Mouse (Mus musculus): ENCODE data around the gene Gm20517. TPM values are rescaled to one million over a fixed set of nuclear protein-coding genes. Genes with fewer than 3 reads are reported as not detected.

The Gm20517 gene
- polyA plus RNA-seq, 3 experiments from 2014 or later: 0.68 to 0.79 TPM; not detected in 1

DNA sequence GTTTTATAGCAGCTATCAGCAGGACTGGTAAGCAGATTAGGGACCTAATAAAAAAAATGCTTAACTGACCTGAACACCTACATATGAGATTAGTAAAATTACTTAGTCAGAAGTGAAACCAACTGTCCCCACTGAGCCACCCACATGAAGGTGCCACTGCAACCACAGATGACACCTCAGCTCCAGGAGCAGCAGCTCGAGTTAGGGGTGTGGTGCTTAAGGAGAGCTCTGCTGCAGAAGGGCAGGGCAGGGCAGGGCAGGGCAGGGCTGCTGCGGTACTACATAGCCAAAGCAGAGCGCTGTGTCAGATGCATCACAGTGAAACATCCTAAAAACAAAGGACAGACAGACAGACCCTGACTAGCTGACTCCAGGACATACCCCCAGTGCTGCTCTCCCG is 71.4 kb downstream of the Gm20517 start:
- no peak for ATAC-seq

DNA sequence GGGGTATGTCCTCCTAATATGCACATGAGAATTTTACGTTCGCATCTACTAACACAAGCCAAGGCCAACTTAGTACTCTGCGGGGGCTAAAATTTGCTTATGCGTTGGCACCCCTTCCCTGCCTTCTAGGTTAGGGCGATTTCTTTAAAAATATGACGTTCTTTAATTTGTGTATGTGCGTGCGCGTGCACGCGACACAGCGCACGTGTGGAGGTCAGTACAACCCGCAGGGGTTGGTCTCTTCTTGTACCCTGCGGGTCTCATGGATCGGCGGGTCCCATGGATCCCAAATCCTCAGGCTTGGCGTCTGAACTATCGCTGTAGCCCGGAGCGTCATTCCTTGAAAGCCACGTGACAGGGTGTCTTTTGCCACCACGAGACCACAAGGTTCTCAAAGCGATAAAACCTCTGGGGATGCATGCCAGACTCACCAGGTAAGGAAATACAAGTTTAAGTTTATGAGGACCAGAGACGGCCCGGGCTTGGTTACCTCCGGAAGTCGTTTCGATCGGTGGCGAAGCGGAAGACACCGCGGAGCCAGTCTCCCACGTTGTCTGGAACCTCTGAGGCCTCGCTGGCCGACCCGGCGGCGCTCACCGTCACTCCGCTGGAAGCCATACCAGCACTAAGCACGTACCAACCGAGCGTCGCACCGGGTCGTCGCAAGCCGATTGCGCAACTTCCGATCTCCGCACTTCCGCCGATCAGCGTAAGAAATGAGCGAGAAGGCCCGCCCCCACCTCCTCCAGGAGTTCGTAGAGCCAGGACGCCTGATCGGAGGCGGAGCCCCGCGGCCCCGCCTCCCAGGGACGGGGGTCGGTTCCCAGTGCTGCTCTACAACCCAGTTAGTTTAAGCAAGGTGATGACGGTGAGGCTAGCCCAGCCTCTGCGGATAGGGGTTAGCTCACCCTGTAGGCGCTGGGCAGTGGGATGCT is 76.3 kb downstream of the Gm20517 start:
- ATAC-seq: peak; percentile 94

DNA sequence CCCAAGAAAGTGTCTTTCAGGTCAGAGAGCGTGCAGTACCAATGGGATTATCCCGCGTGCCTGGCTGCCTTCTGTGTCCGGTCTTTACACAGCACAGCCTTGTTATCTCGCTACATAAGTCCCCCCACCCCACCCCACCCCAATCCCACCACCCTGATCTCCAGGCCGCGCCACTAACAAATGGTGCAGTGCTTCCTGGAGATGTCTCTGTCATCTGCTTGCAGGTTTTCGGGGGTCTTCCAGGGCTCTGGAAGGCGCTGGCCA is 76.9 kb downstream of the Gm20517 start, which contains the start of gene Tomm6:
Gene Tomm6 (minus strand): TSS at position 43 of the 264 bp plus-strand sequence.
- ATAC-seq: no peak

GRCm38 (mm10) chr17:47688608-47689575 is 77.5 kb downstream of the Gm20517 start, which contains the start of gene Frs3:
Gene Frs3, plus strand, starts transcription at chr17:47689030.
- ATAC-seq: peak; percentile 16

DNA sequence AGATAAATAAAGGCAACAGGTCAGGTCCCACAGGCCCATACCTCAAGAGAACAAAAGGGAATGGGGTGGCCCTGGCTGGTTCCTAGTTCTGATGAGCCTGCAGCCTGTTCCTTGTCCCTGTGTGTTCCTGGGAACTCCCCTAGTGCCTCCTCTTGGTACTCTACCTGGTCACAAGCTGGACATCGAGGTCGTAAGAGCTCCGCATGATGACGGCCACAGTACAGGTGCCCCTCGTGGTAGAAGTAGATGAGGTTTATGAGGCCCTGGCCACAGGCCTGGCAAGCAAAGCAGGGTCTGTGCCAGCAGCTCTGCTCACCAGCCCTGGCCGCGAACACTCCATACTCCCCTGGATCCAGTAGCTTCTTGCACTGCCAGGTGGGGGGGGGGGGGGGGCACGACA is 78.5 kb downstream of the Gm20517 start:
- ATAC-seq: no peak

GRCm38 (mm10) chr17:47691650-47692049 is 80.3 kb downstream of the Gm20517 start:
- ATAC-seq: no peak

- no peak for ATAC-seq
Measured at GRCm38 (mm10) chr17:47693671-47694441, 82.5 kb downstream of the Gm20517 start.

DNA sequence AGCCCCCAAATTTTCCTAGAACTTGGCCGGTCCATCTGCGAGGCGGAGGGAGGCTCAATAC is 82.9 kb downstream of the Gm20517 start, which contains the start of gene Gm21981:
Gene Gm21981 (minus strand): TSS at position 14 of the 61 bp plus-strand sequence.
- ATAC-seq: no peak

DNA sequence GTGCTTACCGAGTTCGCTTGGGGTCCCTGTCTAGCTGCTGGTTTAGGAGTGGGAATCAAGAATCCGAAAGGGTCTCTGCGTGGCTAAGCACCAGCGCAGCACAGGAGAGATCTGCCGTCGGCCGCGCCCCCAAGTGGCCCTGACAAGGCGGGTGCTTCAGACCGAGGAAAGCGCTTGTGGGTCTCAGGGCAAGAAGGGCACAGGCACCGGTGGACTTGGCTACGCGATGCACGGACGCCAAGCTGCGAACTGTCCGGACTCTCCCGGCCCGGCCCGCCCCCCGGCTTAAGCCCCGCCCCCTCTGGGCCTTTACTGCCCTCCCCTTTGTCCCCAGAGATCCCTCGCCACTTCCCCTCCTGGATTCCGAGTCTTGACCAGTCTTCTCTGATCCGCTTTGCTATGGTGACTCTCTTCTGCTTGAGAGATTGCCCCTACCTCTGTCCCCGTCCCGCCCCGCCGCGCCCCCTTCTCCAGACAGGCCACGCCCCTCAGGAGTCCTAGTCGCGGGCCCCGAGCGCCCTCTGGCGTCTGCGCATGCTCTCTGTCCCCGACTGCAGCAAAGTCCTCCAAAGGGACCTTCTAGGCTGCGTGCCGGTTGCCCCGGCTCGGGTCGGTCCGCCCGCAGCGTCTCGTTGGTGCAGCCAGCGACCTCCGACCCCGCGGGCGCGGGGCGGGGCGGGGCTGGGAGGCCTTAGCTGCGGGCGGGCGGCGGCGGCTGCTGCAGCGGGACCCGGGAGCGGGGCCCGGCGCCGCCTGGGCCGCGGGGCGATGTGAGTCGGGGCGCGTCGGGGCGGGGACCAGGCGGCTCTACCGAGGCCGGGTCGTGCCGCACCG is 83.3 kb downstream of the Gm20517 start, which contains the start of gene Prickle4:
Gene Prickle4 (minus strand): TSS at position 234 of the 834 bp plus-strand sequence.
- peak; percentile 98 for ATAC-seq

DNA sequence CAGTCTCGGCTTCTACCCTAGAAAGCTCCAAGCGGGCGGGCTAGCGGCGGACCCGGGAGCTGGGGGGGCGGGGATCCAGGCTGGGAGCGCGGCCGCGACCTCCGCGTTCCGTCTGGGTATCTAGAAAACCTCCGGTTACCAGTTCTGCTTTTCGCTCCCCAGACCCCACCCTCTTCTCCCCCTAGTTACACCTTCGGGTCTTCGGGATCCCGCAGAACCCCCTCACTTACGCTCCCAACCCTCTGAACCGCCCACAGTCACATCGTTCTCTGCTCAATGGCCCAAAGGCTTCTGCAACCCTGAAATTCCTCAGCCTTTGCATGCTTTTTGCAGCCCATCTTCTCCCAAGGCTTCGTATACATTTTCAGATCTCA is 83.9 kb downstream of the Gm20517 start:
- no peak for ATAC-seq

DNA sequence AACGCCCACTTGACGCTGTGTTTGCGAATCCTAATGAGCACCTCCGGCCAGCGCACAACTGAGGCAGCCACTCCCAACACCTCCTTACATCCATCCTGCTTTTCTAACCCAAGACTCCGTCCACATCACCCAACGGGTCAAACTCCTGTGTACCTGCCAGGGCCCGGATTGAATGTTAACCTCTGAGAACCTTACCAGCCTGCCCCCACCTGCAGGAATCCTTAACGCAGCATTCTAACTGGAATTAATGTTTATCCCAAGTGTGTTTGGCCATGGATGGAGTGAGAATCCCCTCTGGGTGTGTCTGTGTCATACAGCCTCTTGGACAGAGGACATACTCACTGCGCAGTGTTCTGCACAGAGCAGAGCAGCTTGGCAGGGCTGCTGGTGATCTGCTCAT is 86.8 kb downstream of the Gm20517 start:
- no peak for ATAC-seq

- no peak for ATAC-seq
Measured at GRCm38 (mm10) chr17:47699055-47699454, 87.7 kb downstream of the Gm20517 start.

DNA sequence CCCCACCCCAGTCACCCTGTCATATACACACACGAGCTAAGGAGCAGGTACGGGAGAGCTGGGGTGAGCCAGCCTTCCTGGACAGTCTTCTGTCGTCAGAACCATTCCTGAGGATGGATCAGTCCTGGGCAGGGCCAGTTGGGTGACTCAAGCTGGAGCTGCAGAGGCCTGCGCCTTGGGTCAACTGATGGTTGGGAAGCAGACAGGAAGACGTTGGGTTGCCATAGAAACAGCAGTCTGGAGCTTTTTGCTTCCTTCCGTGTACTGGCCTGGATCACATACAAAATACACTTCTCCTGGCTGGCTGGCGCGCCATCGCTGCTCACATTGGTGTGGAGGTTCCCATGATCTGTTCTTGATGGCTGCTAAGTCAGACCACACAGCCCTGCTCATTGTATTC is 90.4 kb downstream of the Gm20517 start:
- ATAC-seq: no peak

GRCm38 (mm10) chr17:47702548-47703345 is 91.4 kb downstream of the Gm20517 start:
- no peak for ATAC-seq

GRCm38 (mm10) chr17:47703556-47703955 is 92.2 kb downstream of the Gm20517 start:
- ATAC-seq: no peak

GRCm38 (mm10) chr17:47704692-47705091 is 93.3 kb downstream of the Gm20517 start:
- no peak for ATAC-seq

DNA sequence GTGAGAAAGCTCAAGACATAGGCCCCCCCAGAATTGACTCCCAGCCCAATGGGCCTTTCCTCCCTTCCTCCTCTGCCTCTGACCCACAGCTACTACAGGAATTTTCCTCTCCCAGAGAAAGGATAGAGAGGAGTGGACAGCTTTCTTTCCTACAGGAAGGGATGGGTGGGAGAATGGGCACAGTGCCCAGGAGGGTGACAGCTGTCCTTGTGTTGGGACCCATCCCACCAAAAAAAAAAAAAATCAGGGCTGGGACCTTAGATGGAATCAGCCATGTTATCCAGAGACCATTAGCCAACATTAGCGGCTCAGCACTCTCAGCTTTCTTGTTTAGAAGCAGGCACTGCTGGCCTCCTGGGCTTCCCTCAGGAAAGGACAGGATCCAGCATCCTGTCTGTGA is 94.8 kb downstream of the Gm20517 start:
- no peak for ATAC-seq

GRCm38 (mm10) chr17:47707961-47708360 is 96.6 kb downstream of the Gm20517 start:
- no peak for ATAC-seq

DNA sequence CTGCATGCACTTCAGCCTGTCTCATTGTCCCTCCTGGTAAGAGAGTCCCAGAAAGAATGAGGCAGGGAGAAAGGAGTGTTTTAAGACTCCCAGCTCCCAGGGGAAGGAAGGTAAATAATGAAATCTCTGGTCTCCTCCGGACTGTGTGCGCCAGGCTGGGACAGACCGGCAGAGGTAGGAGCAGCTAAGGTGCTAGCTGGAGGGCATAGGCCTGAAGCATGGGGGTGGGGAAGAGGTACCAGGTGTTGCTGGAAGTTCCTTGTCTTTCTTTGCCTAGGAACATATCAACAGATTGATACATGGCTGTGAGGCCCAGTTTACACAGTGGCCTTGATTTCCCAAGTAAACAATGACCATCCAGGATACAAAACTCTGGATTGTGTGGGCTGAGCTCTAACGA is 97.6 kb downstream of the Gm20517 start:
- no peak for ATAC-seq

DNA sequence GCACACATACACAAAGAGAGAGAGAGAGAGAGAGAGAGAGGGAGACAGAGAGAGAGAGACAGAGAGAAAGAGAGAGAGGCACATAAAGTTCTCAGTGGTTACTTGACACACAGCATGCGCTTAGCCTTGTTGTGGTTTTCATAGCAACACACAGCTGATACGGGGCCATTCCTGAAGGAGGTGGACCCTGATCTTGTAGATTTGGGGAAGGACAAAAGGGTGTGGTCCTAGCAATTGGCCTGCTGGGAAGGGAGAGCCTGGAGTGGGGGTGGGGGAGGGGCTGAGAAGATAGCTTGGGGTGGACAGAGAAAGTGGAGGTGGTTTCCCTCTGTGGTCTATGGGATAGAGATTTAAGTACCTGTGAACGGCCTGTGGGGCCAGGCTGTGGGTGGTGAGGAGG is 98.6 kb downstream of the Gm20517 start:
- ATAC-seq: no peak

DNA sequence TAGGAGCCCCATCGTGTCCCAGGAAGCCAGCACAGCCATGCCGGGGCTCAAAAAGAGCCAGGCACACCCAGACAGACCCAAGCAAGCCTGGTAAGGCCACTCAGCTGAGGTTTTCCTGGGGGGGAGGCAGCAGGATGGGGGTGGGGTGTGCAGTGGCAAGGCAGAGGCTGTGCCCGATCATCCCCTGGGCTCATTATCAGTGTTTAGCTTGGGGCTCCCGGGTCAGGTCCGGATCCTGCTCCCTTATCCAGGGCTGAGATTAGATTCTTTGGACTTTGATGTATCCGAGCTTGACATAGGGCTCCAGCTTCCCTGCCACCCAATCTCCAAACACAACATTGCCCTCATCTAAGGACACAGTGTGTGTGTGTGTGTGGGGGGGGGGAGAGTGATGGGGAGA is 100.5 kb downstream of the Gm20517 start:
- no peak for ATAC-seq
